ENCODE assay signal across 20 mouse cellular contexts in genomic region chr12:12787161-12787560, GRCm38 (mm10).
DNase-seq lines count a peak whose midpoint lies in the region; ATAC-seq and TF ChIP-seq lines count a peak whose summit lies in the region.
"Had no signal": no experiment of that assay in that cellular context is flagged by ENCODE, and none has a peak within 500 bp of the region (broad histone marks: within the 10 kb centered on the region; RNA-seq: fewer than 3 reads in every experiment).

No protein-coding gene starts in this region.

- no peak overlapping the region for H3K4me3 ChIP-seq in heart, embryonic 13.5 days
- no peak overlapping the region for H3K4me3 ChIP-seq in stomach, embryonic 15.5 days (replicated peaks)
- H3K4me3 ChIP-seq in stomach, postnatal 0 days (ENCODE audit: low read depth, low read length), result no peak overlapping the region
- H3K4me3 ChIP-seq in intestine, embryonic 15.5 days (replicated peaks), result no peak overlapping the region
- no peak overlapping the region for H3K4me3 ChIP-seq in stomach, embryonic 16.5 days (replicated peaks; ENCODE audit: low read length)
- H3K4me3 ChIP-seq: left cerebral cortex, adult 2 months had no signal

- H3K9me3 ChIP-seq in heart, embryonic 13.5 days, result no peaks in the 10 kb centered on the region
- H3K9me3 ChIP-seq in stomach, embryonic 15.5 days, result no peaks in the 10 kb centered on the region
- H3K9me3 ChIP-seq in stomach, postnatal 0 days (ENCODE audit: control insufficient read depth, low read length), result no peaks in the 10 kb centered on the region
- H3K9me3 ChIP-seq in intestine, embryonic 15.5 days, result no peaks in the 10 kb centered on the region
- H3K9me3 ChIP-seq in stomach, embryonic 16.5 days (replicated peaks; ENCODE audit: control insufficient read depth, low read length), result no peaks in the 10 kb centered on the region
- H3K9me3 ChIP-seq: midbrain, embryonic 12.5 days; neural tube, embryonic 13.5 days had no signal

- H3K36me3 ChIP-seq in heart, embryonic 13.5 days, result no peaks in the 10 kb centered on the region
- H3K36me3 ChIP-seq in stomach, embryonic 15.5 days, result no peaks in the 10 kb centered on the region
- H3K36me3 ChIP-seq in stomach, postnatal 0 days (ENCODE audit: control insufficient read depth, insufficient read depth, low read length), result no peaks in the 10 kb centered on the region
- H3K36me3 ChIP-seq in intestine, embryonic 15.5 days, result no peaks in the 10 kb centered on the region
- H3K36me3 ChIP-seq in stomach, embryonic 16.5 days (ENCODE audit: control insufficient read depth, insufficient read depth, low read length), result no peaks in the 10 kb centered on the region
- H3K36me3 ChIP-seq: midbrain, embryonic 12.5 days; neural tube, embryonic 13.5 days had no signal

- DNase-seq in heart, postnatal 4 days, result no peak
- DNase-seq in stomach, postnatal 0 days (ENCODE audit: low spot score), result no peak
- DNase-seq in gastrocnemius, postnatal 10 days, result no peak
- DNase-seq in left cerebral cortex, adult 11 months (ENCODE audit: low spot score), result no peak
- DNase-seq: adrenal gland, postnatal 10 days; cerebellum, adult 8-10 months; kidney, postnatal 36 days; liver, postnatal 0 days; lung, postnatal 10 days; retina, postnatal 1 day; right cerebral cortex, postnatal 25 days; thymus, adult 2 months had no signal

- peak overlapping the region; percentile 67 for H3K4me2 ChIP-seq in heart, embryonic 13.5 days
- no peak overlapping the region; the same call in 1 of the 2 replicates for H3K4me2 ChIP-seq in stomach, embryonic 15.5 days
- no peak overlapping the region for H3K4me2 ChIP-seq in stomach, postnatal 0 days (replicated peaks; ENCODE audit: low read depth)
- peak overlapping the region; percentile 53 for H3K4me2 ChIP-seq in intestine, embryonic 15.5 days (replicated peaks)
- H3K4me2 ChIP-seq in stomach, embryonic 16.5 days (ENCODE audit: low read depth, low read length), result 0 out of 2 replicates have a peak overlapping the region, but pooled peaks have one; percentile 54

- no peak for TF ChIP-seq CTCF in stomach, postnatal 0 days (IDR thresholded peaks at IDR 0.05; ENCODE audit: low read depth)

- peaks cover 25% of the 10 kb centered on the region for H3K4me1 ChIP-seq in heart, embryonic 13.5 days
- peaks cover 14% of the 10 kb centered on the region for H3K4me1 ChIP-seq in stomach, embryonic 15.5 days
- no peaks in the 10 kb centered on the region for H3K4me1 ChIP-seq in stomach, postnatal 0 days (replicated peaks; ENCODE audit: control insufficient read depth, insufficient read depth)
- H3K4me1 ChIP-seq in intestine, embryonic 15.5 days (replicated peaks), result peaks cover 17% of the 10 kb centered on the region
- H3K4me1 ChIP-seq in stomach, embryonic 16.5 days (ENCODE audit: control insufficient read depth, insufficient read depth, low read length), result no peaks in the 10 kb centered on the region; the same call in 1 of the 2 replicates

- WGBS in heart, embryonic 13.5 days, result 62% methylated on average over 4 of the region's 4 CpGs
- 47% methylated on average over 4 of the region's 4 CpGs for WGBS in stomach, embryonic 15.5 days
- 59% methylated on average over 4 of the region's 4 CpGs for WGBS in stomach, postnatal 0 days
- WGBS in intestine, embryonic 15.5 days, result 32% methylated on average over 4 of the region's 4 CpGs
- WGBS in stomach, embryonic 16.5 days, result 50% methylated on average over 4 of the region's 4 CpGs

- H3K9ac ChIP-seq in heart, embryonic 13.5 days, result no peak overlapping the region
- H3K9ac ChIP-seq in stomach, embryonic 15.5 days, result no peak overlapping the region
- no peak overlapping the region for H3K9ac ChIP-seq in stomach, postnatal 0 days (ENCODE audit: low read length)
- no peak overlapping the region for H3K9ac ChIP-seq in intestine, embryonic 15.5 days
- H3K9ac ChIP-seq in stomach, embryonic 16.5 days (ENCODE audit: low read length), result no peak overlapping the region
- H3K9ac ChIP-seq: liver, postnatal 0 days had no signal

- TF ChIP-seq EP300 in stomach, postnatal 0 days (optimal IDR thresholded peaks at IDR 0.05), result no peak

- peaks cover 12% of the 10 kb centered on the region for H3K27me3 ChIP-seq in heart, embryonic 13.5 days (replicated peaks)
- no peaks in the 10 kb centered on the region for H3K27me3 ChIP-seq in stomach, embryonic 15.5 days (replicated peaks)
- no peaks in the 10 kb centered on the region for H3K27me3 ChIP-seq in stomach, postnatal 0 days (ENCODE audit: control insufficient read depth, insufficient read depth, low read length)
- no peaks in the 10 kb centered on the region for H3K27me3 ChIP-seq in intestine, embryonic 15.5 days (replicated peaks)
- no peaks in the 10 kb centered on the region for H3K27me3 ChIP-seq in stomach, embryonic 16.5 days (ENCODE audit: control insufficient read depth, insufficient read depth, low read length)

- no peak overlapping the region for H3K27ac ChIP-seq in heart, embryonic 13.5 days (replicated peaks)
- H3K27ac ChIP-seq in stomach, embryonic 15.5 days, result 0 out of 2 replicates have a peak overlapping the region, but pooled peaks have one; percentile 9
- no peak overlapping the region for H3K27ac ChIP-seq in stomach, postnatal 0 days (replicated peaks)
- peak overlapping the region; percentile 88 for H3K27ac ChIP-seq in intestine, embryonic 15.5 days
- H3K27ac ChIP-seq in stomach, embryonic 16.5 days (ENCODE audit: low read length), result no peak overlapping the region
- H3K27ac ChIP-seq: left cerebral cortex, adult 2 months; neural tube, embryonic 13.5 days had no signal

- ATAC-seq in heart, embryonic 13.5 days (ENCODE audit: extremely low read depth, insufficient number of reproducible peaks, low FRiP score, low TSS enrichment), result no peak
- no peak for ATAC-seq in stomach, embryonic 15.5 days (ENCODE audit: insufficient read depth, low FRiP score, low read depth)
- no peak for ATAC-seq in stomach, postnatal 0 days (ENCODE audit: low FRiP score, low TSS enrichment)
- ATAC-seq in intestine, embryonic 15.5 days, result no peak
- no peak for ATAC-seq in stomach, embryonic 16.5 days (ENCODE audit: insufficient read depth, low FRiP score)
- ATAC-seq: CD4-positive, CD25-positive, alpha-beta regulatory T cell, adult 4 months; liver, postnatal 0 days had no signal

Comparison
In these comparisons a context has a peak if more than half of its experiments do, and no peak if none do; other contexts are left out.
1. H3K27ac ChIP-seq: peak in stomach, embryonic 15.5 days (single experiment) and intestine, embryonic 15.5 days (single experiment); none in heart, embryonic 13.5 days (single experiment), stomach, postnatal 0 days (single experiment) and stomach, embryonic 16.5 days (single experiment).
2. H3K4me2 ChIP-seq: peak in heart, embryonic 13.5 days (single experiment), intestine, embryonic 15.5 days (single experiment) and stomach, embryonic 16.5 days (single experiment); none in stomach, embryonic 15.5 days (single experiment) and stomach, postnatal 0 days (single experiment).